In genomic region chr3:137472145-137472544, GRCm38 (mm10) we compare ENCODE assay signal across 15 mouse cellular contexts.
"Had no signal": no experiment of that assay in that cellular context is flagged by ENCODE, and none has a peak within 500 bp of the region (broad histone marks: within the 10 kb centered on the region; RNA-seq: fewer than 3 reads in every experiment).

No protein-coding gene starts in this region.

- H3K4me1 ChIP-seq: neural tube, embryonic 15.5 days; stomach, embryonic 15.5 days had no signal

- H3K4me3 ChIP-seq: neural tube, embryonic 15.5 days; stomach, embryonic 15.5 days had no signal

- H3K4me2 ChIP-seq: neural tube, embryonic 15.5 days; stomach, embryonic 15.5 days had no signal

- H3K27ac ChIP-seq: neural tube, embryonic 15.5 days; stomach, embryonic 15.5 days; stomach, postnatal 0 days had no signal

- H3K9ac ChIP-seq: neural tube, embryonic 15.5 days; stomach, embryonic 15.5 days had no signal

- H3K36me3 ChIP-seq: neural tube, embryonic 15.5 days; stomach, embryonic 15.5 days had no signal

- DNase-seq: retina, postnatal 1 day; right cerebral cortex, adult 18-20 months; right cerebral cortex, postnatal 14 days; right cerebral cortex, postnatal 25 days; right cerebral cortex, postnatal 4 days; spleen, adult 18-20 months; thymus, adult 18-20 months; thymus, adult 2 months; thymus, postnatal 14 days; thymus, postnatal 25 days; thymus, postnatal 36 days; thymus, postnatal 4 days had no signal

- H3K27me3 ChIP-seq: neural tube, embryonic 15.5 days; stomach, embryonic 15.5 days had no signal

- H3K9me3 ChIP-seq: neural tube, embryonic 15.5 days; stomach, embryonic 15.5 days had no signal
